Mouse (Mus musculus) C2C12 (cell line): ENCODE results near the gene C1ql3.

Experiments
- CTCF ChIP-seq: IDR thresholded peaks from one replicate; pipeline ENCODE4 v1.5.1; 2011; ENCODE audit not compliant: control insufficient read depth, insufficient read depth, insufficient read length
- MAX ChIP-seq: IDR thresholded peaks from one replicate; pipeline ENCODE4 v1.6.1; 2011; ENCODE audit warnings: mild to moderate bottlenecking, control low read depth
- MYOD1 ChIP-seq: IDR thresholded peaks from one replicate; pipeline ENCODE4 v1.6.1; 2011; ENCODE audit warnings: low read depth; ENCODE audit not compliant: control insufficient read depth, insufficient read length

DNA sequence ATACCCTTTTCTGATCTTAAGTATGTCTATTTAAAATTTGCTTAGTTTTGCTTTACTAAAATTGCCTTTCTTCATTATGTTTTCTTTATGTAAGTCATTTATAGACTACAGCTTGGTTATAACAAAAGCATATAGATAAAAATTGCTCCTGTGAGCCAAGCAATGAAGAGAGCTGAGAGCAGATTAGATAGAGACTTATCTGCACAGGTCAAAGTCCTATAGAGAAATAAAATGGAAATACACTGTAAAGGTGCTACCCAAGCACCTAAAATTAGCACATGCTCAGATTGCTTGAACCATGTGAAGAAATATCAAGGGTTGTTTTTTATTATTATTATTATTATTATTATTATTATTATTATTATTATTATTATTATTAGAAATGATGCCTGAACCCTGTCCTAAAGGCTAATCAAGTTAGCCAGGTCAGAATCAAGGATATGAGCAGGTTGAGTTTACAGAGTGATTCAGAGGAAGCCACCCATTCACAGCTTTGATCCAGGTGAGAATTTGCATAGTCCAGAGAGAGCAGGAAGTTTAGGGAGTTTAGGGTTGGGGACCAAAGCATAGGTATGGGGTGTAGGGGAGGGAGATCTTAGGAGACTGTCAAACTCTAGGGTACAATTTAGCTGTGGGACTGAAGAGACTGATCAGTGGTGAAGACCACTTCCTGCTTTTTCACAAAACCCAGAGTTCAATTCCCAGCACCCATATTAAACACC is 54.7 kb downstream of the C1ql3 start:
- TF ChIP-seq CTCF (no peak), MYOD1 (no peak), MAX (no peak)
